Mouse (Mus musculus) E14TG2a.4 (cell line): ENCODE data around the gene Nup214.

ENCODE experiments used
- CTCF ChIP-seq: conservative IDR thresholded peaks from 2 replicates; pipeline ENCODE4 v1.5.1; 2014; ENCODE audit warnings: low read length
- NANOG ChIP-seq: IDR thresholded peaks from 2 replicates; pipeline ENCODE4 v1.6.1; 2014; ENCODE audit warnings: borderline replicate concordance, low read length, mixed read lengths
- POU5F1 ChIP-seq: IDR thresholded peaks from 2 replicates; pipeline ENCODE4 v1.6.1; 2014; ENCODE audit warnings: low read length, borderline replicate concordance

- TF ChIP-seq CTCF (no peak), NANOG (no peak), POU5F1 (no peak)
These were observed 35.9 kb upstream of the Nup214 start for GRCm38 (mm10) chr2:31938298-31938697.
